In genomic region chr8:123653308-123653993, GRCm38 (mm10) we compare ENCODE assay signal across 8 mouse cellular contexts. TPM values are rescaled to one million over a fixed set of nuclear protein-coding genes. Genes with fewer than 3 reads are reported as not detected.
DNase-seq lines count a peak whose midpoint lies in the region; ATAC-seq and TF ChIP-seq lines count a peak whose summit lies in the region.

TSS of gene Rhou (plus strand) at chr8:123653929.

- peaks cover 19% of the 10 kb centered on the region for H3K27me3 ChIP-seq in E14TG2a.4 (ENCODE audit: insufficient read depth, low read length)
- no peaks in the 10 kb centered on the region for H3K27me3 ChIP-seq in forebrain, postnatal 0 days (ENCODE audit: insufficient read depth, low read length)
- no peaks in the 10 kb centered on the region for H3K27me3 ChIP-seq in lung, embryonic 14.5 days (ENCODE audit: insufficient read depth, low read length)
- H3K27me3 ChIP-seq in thymus, adult 2 months (ENCODE audit: control insufficient read depth, insufficient read depth, low read length): peaks cover 8% of the 10 kb centered on the region

- intact Hi-C loops in heart, postnatal 36 days (cut with DNase I): loop anchor here (1.0 to 5.0 kb wide), 3 partner anchors 64 to 131 kb away; no protein-coding TSS in a partner anchor

- TF ChIP-seq POLR2A in olfactory bulb, adult 2 months (IDR thresholded peaks at IDR 0.05; ENCODE audit: insufficient read depth, low read depth, low read length): peak; percentile 36; the same call in 1 of the 2 replicates
- TF ChIP-seq POLR2A in thymus, adult 2 months (IDR thresholded peaks at IDR 0.05; ENCODE audit: control insufficient read depth, extremely low read depth, insufficient read depth, low read length, poor library complexity): no peak

- peak within 1 kb of the TSS; percentile 93 for H3K27ac ChIP-seq in forebrain, postnatal 0 days (ENCODE audit: low read depth, low read length)
- peak within 1 kb of the TSS; percentile 89 for H3K27ac ChIP-seq in lung, embryonic 14.5 days (ENCODE audit: low read depth)
- peak within 1 kb of the TSS; percentile 72; the same call in 1 of the 2 replicates for H3K27ac ChIP-seq in olfactory bulb, adult 2 months (ENCODE audit: insufficient read depth, low read depth, low read length)
- no peak within 1 kb of the TSS for H3K27ac ChIP-seq in thymus, adult 2 months (ENCODE audit: control insufficient read depth, insufficient read depth, low read length)

- peak within 1 kb of the TSS; percentile 80 for H3K9ac ChIP-seq in forebrain, postnatal 0 days
- H3K9ac ChIP-seq in lung, embryonic 14.5 days: peak within 1 kb of the TSS; percentile 89

- H3K9me3 ChIP-seq in E14TG2a.4 (ENCODE audit: low read length): no peaks in the 10 kb centered on the region
- H3K9me3 ChIP-seq in forebrain, postnatal 0 days (ENCODE audit: low read length): no peaks in the 10 kb centered on the region
- no peaks in the 10 kb centered on the region for H3K9me3 ChIP-seq in lung, embryonic 14.5 days (ENCODE audit: low read depth, low read length)

- peak; percentile 92 for DNase-seq in cerebellum, adult 11 months
- peak; percentile 93 for DNase-seq in forebrain, postnatal 0 days
- DNase-seq in heart, postnatal 36 days: peak; percentile 91 to 95
- peak; percentile 82 to 93 for DNase-seq in layer of hippocampus, adult 8-10 months (ENCODE audit: low spot score in 2 of 2)
- DNase-seq in lung, embryonic 14.5 days: peak; percentile 97
- DNase-seq in thymus, adult 2 months: peak; percentile 65

- peaks cover 32% of the 10 kb centered on the region for H3K4me1 ChIP-seq in E14TG2a.4 (replicated peaks; ENCODE audit: low read depth, low read length)
- H3K4me1 ChIP-seq in forebrain, postnatal 0 days (ENCODE audit: insufficient read depth): peaks cover 11% of the 10 kb centered on the region
- peaks cover 32% of the 10 kb centered on the region for H3K4me1 ChIP-seq in lung, embryonic 14.5 days (ENCODE audit: insufficient read depth)
- peaks cover 7% of the 10 kb centered on the region for H3K4me1 ChIP-seq in olfactory bulb, adult 2 months (ENCODE audit: control insufficient read depth, insufficient read depth, low read length)
- H3K4me1 ChIP-seq in thymus, adult 2 months (replicated peaks; ENCODE audit: control insufficient read depth, insufficient read depth, low read length): no peaks in the 10 kb centered on the region; the same call in 1 of the 2 replicates

- no peak for TF ChIP-seq CTCF in E14TG2a.4 (conservative IDR thresholded peaks at IDR 0.05; ENCODE audit: low read length)
- TF ChIP-seq CTCF in forebrain, postnatal 0 days (IDR thresholded peaks at IDR 0.05; ENCODE audit: low read depth): peak; percentile 80
- peak; percentile 71 for TF ChIP-seq CTCF in lung, embryonic 14.5 days (IDR thresholded peaks at IDR 0.05; ENCODE audit: low read depth)
- TF ChIP-seq CTCF in olfactory bulb, adult 2 months (IDR thresholded peaks at IDR 0.05; ENCODE audit: insufficient read depth, low read depth, low read length): peak; percentile 26; the same call in 1 of the 2 replicates
- no peak for TF ChIP-seq CTCF in thymus, adult 2 months (IDR thresholded peaks at IDR 0.05; ENCODE audit: borderline replicate concordance, control insufficient read depth, extremely low read depth, insufficient read depth, low read length, poor library complexity)

- H3K36me3 ChIP-seq in E14TG2a.4 (ENCODE audit: insufficient read depth, low read length): peaks cover 14% of the 10 kb centered on the region
- H3K36me3 ChIP-seq in forebrain, postnatal 0 days (ENCODE audit: insufficient read depth): peaks cover 14% of the 10 kb centered on the region; the same call in 1 of the 2 replicates
- peaks cover 22% of the 10 kb centered on the region for H3K36me3 ChIP-seq in lung, embryonic 14.5 days (ENCODE audit: insufficient read depth)
- no peaks in the 10 kb centered on the region for H3K36me3 ChIP-seq in thymus, adult 2 months (ENCODE audit: control insufficient read depth, insufficient read depth, low read length)

- peak within 1 kb of the TSS; percentile 67 for H3K4me2 ChIP-seq in forebrain, postnatal 0 days (ENCODE audit: low read depth)
- H3K4me2 ChIP-seq in lung, embryonic 14.5 days: peak within 1 kb of the TSS; percentile 82

- H3K4me3 ChIP-seq in E14TG2a.4 (replicated peaks; ENCODE audit: low read length): peak within 1 kb of the TSS; percentile 83
- H3K4me3 ChIP-seq in forebrain, postnatal 0 days (ENCODE audit: low read depth, low read length): peak within 1 kb of the TSS; percentile 82
- peak within 1 kb of the TSS; percentile 75 for H3K4me3 ChIP-seq in lung, embryonic 14.5 days (ENCODE audit: low read depth, low read length)
- peak within 1 kb of the TSS; percentile 74 for H3K4me3 ChIP-seq in olfactory bulb, adult 2 months (ENCODE audit: insufficient read depth, low read depth, low read length)
- peak within 1 kb of the TSS; percentile 36 for H3K4me3 ChIP-seq in thymus, adult 2 months (ENCODE audit: control insufficient read depth, insufficient read depth, low read length)

- under 1% methylated on average over 33 of the region's 58 CpGs for WGBS in forebrain, postnatal 0 days
- WGBS in lung, embryonic 14.5 days: under 1% methylated on average over 57 of the region's 58 CpGs
- 5% methylated on average over 58 of the region's 58 CpGs for WGBS in olfactory bulb, adult 2 months
- 5% methylated on average over 58 of the region's 58 CpGs for WGBS in thymus, adult 2 months

- ATAC-seq in forebrain, postnatal 0 days: peak; percentile 92
- ATAC-seq in lung, embryonic 14.5 days (ENCODE audit: insufficient read depth): peak; percentile 76

RNA-seq across cellular contexts. Expression of gene Rhou, which starts in this region (rescaled TPM):
- total RNA-seq in forebrain, postnatal 0 days (2014; rRNA removed): 41.1 and 52.5 TPM in 2 replicates
- polyA plus RNA-seq in forebrain, postnatal 0 days (2015; fragmentation: Nextera tagmentation; extraction: Ambion mirVana): 7.6 and 10.5 TPM in 2 replicates
- 1 to 10 TPM; 6.6 to 8.3 TPM for total RNA-seq in heart, postnatal 36 days (2021)
- total RNA-seq in layer of hippocampus, adult 8-10 months (2022): 10 to 100 TPM; 37.6 to 57.0 (median 45.8) TPM
- 12.3 and 12.9 TPM in 2 replicates for polyA plus RNA-seq in lung, embryonic 14.5 days (2014; fragmentation: Nextera tagmentation; extraction: Ambion mirVana)
- not detected in 2 replicates for polyA plus RNA-seq in olfactory bulb, adult 2 months (2012; ENCODE audit: insufficient read depth, insufficient read length, low replicate concordance, missing spikeins)
- polyA plus RNA-seq in thymus, adult 2 months (2012; rRNA removed): 3.1 and 3.5 TPM in 2 replicates

Comparison
In these comparisons a context has a peak if more than half of its experiments do, and no peak if none do; other contexts are left out.
1. CTCF ChIP-seq: peak in forebrain, postnatal 0 days (single experiment), lung, embryonic 14.5 days (single experiment) and olfactory bulb, adult 2 months (single experiment); none in E14TG2a.4 (single experiment) and thymus, adult 2 months (single experiment).
2. Peak in every context shown above with its lines, with median percentiles within 50 percentile points of each other: H3K4me3 ChIP-seq and DNase-seq.